Mouse (Mus musculus) forebrain, embryonic 14.5 days (tissue): ENCODE measurements around the gene Antxr1. TPM values are rescaled to one million over a fixed set of nuclear protein-coding genes. Genes with fewer than 3 reads are reported as not detected.

Experiments
- ATAC-seq: fragments of 200-750 bp; cut with Nextera tagmentation; 2 replicates; pipeline ENCODE4 v1.8.0; 2017; ENCODE audit warnings: mild to moderate bottlenecking, moderate library complexity
- DNase-seq: peaks from one replicate; pipeline ENCODE4 v3.0.0-alpha.2; 2015; ENCODE audit warnings: low spot score
- H3K27ac ChIP-seq: fragments of 300-500 bp; sonication (generic); 2 replicates; pipeline ENCODE4 v1.5.1; 2014; ENCODE audit warnings: low read depth, mild to moderate bottlenecking, control low read depth, low read length, moderate library complexity
- H3K27me3 ChIP-seq: fragments of 300-500 bp; sonication (generic); replicated peaks from 2 replicates; pipeline ENCODE4 v1.6.1; 2014; ENCODE audit warnings: low read length, control low read depth, mixed read lengths; ENCODE audit not compliant: control insufficient read depth, insufficient read depth
- H3K36me3 ChIP-seq: fragments of 300-500 bp; sonication (generic); 2 replicates; pipeline ENCODE4 v1.6.1; 2014; ENCODE audit warnings: low read length, control low read depth; ENCODE audit not compliant: control insufficient read depth, insufficient read depth
- H3K4me1 ChIP-seq: fragments of 300-500 bp; sonication (generic); 2 replicates; pipeline ENCODE4 v1.6.1; 2014; ENCODE audit warnings: antibody characterized with exemption, low read length, control low read depth; ENCODE audit not compliant: control insufficient read depth, insufficient read depth
- H3K4me2 ChIP-seq: fragments of 300-500 bp; sonication (generic); 2 replicates; pipeline ENCODE4 v1.6.1; 2014; ENCODE audit warnings: mild to moderate bottlenecking, control low read depth, low read length
- H3K4me3 ChIP-seq: fragments of 300-500 bp; sonication (generic); 2 replicates; pipeline ENCODE4 v1.5.1; 2014; ENCODE audit warnings: low read depth, low read length, control low read depth
- H3K9ac ChIP-seq: fragments of 300-500 bp; sonication (generic); 2 replicates; pipeline ENCODE4 v1.6.1; 2014; ENCODE audit warnings: mild to moderate bottlenecking, low read length, control low read depth, moderate library complexity
- H3K9me3 ChIP-seq: fragments of 300-500 bp; sonication (generic); replicated peaks from 2 replicates; pipeline ENCODE4 v1.6.1; 2016; ENCODE audit warnings: low read length, control low read depth, mixed read lengths; ENCODE audit not compliant: control insufficient read depth
- WGBS: fragments of 180-500 bp; shearing (Covaris S2); extraction: QIAGEN DNeasy Blood & Tissue Kit; methylation state at CpG from one replicate; pipeline ENCODE4 v1.1.7; 2014; 5-methylcytosine and 5-hydroxymethylcytosine counted together
- polyA plus RNA-seq: library from polyadenylated mRNA; unstranded; fragments of >200 nt; fragmentation: Nextera tagmentation; extraction: Ambion mirVana; gene quantifications from 2 replicates; pipeline ENCODE4 v1.2.1, GENCODE M21; 2014

The Antxr1 gene
- polyA plus RNA-seq, 1 experiment from 2014 or later, result 2.3 TPM

- H3K27me3 ChIP-seq, result no peaks in the 10 kb centered on the region
- no peaks in the 10 kb centered on the region for H3K4me1 ChIP-seq
- H3K36me3 ChIP-seq, result no peaks in the 10 kb centered on the region
- H3K4me2 ChIP-seq, result no peak overlapping the region
- no peak overlapping the region for H3K4me3 ChIP-seq
- no peak overlapping the region for H3K9ac ChIP-seq
- no peak overlapping the region for H3K27ac ChIP-seq
- 89% methylated on average over 7 of the region's 7 CpGs for WGBS
- ATAC-seq (no peak), DNase-seq (no peak)
- H3K9me3 ChIP-seq, result no peaks in the 10 kb centered on the region
Measured at GRCm38 (mm10) chr6:87121961-87122360, 213.7 kb downstream of the Antxr1 start.

DNA sequence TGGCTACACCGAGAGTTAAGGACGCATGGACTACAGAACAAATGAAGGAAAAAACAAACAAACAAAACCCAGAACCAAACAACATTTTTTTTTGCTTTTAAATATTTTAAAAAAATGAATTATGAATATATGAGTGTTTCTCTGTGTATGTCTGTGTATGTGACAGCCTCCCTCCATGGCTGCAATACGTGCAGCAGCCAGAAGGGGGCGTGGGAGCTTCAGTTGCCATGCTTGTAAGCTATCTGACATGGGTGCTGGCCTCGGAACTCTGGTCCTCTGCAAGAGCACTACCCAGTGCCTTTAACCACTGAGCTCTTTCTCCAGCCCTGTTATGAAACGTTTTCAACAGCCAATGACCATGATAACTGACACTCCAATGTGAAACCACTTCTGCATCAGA is 215.0 kb downstream of the Antxr1 start:
- Histone ChIP-seq H3K36me3 (no peaks in the 10 kb centered on the region), H3K9ac (no peak overlapping the region), H3K4me3 (no peak overlapping the region), H3K27ac (no peak overlapping the region), H3K9me3 (no peaks in the 10 kb centered on the region), H3K4me1 (no peaks in the 10 kb centered on the region), H3K27me3 (no peaks in the 10 kb centered on the region), H3K4me2 (no peak overlapping the region)
- no peak for ATAC-seq
- WGBS, result 92% methylated on average over 6 of the region's 6 CpGs
- DNase-seq, result no peak

GRCm38 (mm10) chr6:87119975-87120374 is 215.6 kb downstream of the Antxr1 start:
- no peaks in the 10 kb centered on the region for H3K27me3 ChIP-seq
- H3K4me1 ChIP-seq, result no peaks in the 10 kb centered on the region
- no peak for DNase-seq
- H3K9me3 ChIP-seq, result no peaks in the 10 kb centered on the region
- ATAC-seq, result no peak
- WGBS, result 95% methylated on average over 4 of the region's 4 CpGs
- H3K36me3 ChIP-seq, result no peaks in the 10 kb centered on the region
- no peak overlapping the region for H3K9ac ChIP-seq
- no peak overlapping the region for H3K27ac ChIP-seq
- H3K4me3 ChIP-seq, result no peak overlapping the region
- no peak overlapping the region for H3K4me2 ChIP-seq

- no peak for ATAC-seq
- H3K4me3 ChIP-seq, result no peak overlapping the region
- no peaks in the 10 kb centered on the region for H3K4me1 ChIP-seq
- no peak overlapping the region for H3K4me2 ChIP-seq
- H3K27ac ChIP-seq, result no peak overlapping the region
- no peaks in the 10 kb centered on the region for H3K9me3 ChIP-seq
- 91% methylated on average over 20 of the region's 20 CpGs for WGBS
- H3K27me3 ChIP-seq, result no peaks in the 10 kb centered on the region
- no peaks in the 10 kb centered on the region for H3K36me3 ChIP-seq
- no peak overlapping the region for H3K9ac ChIP-seq
- DNase-seq, result no peak
Measured at GRCm38 (mm10) chr6:87119066-87119837, 216.4 kb downstream of the Antxr1 start.

DNA sequence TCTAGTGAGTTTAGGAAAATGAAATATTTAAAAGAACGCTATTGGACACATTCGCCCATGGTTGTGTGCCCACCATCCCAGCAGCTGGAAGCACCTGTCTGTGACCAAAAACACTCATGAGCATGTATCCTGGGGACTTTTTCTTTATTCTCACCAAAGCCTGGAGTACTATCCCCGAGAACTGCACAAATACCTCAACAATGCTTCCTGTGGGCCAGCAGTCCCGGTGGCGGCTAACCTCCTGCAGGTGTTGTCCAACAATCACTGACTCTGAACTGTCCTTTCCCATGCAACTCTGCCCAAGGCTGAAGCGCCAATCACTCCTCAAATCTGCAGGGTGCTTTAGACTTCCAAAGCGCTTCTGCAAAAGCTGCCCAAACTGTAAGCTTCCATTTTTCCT is 219.0 kb downstream of the Antxr1 start:
- Histone ChIP-seq H3K4me2 (no peak overlapping the region), H3K4me3 (no peak overlapping the region), H3K9me3 (no peaks in the 10 kb centered on the region), H3K27ac (no peak overlapping the region), H3K27me3 (no peaks in the 10 kb centered on the region), H3K4me1 (no peaks in the 10 kb centered on the region), H3K36me3 (no peaks in the 10 kb centered on the region), H3K9ac (no peak overlapping the region)
- ATAC-seq (no peak), DNase-seq (no peak)
- WGBS, result 84% methylated on average over 7 of the region's 7 CpGs

- DNase-seq, result no peak
- Histone ChIP-seq H3K4me3 (no peak overlapping the region), H3K27me3 (no peaks in the 10 kb centered on the region), H3K4me2 (no peak overlapping the region), H3K27ac (no peak overlapping the region), H3K9ac (no peak overlapping the region), H3K4me1 (no peaks in the 10 kb centered on the region), H3K9me3 (no peaks in the 10 kb centered on the region), H3K36me3 (no peaks in the 10 kb centered on the region)
- ATAC-seq, result no peak
- WGBS, result 84% methylated on average over 2 of the region's 2 CpGs
Measured at GRCm38 (mm10) chr6:87115981-87116380, 219.6 kb downstream of the Antxr1 start.

DNA sequence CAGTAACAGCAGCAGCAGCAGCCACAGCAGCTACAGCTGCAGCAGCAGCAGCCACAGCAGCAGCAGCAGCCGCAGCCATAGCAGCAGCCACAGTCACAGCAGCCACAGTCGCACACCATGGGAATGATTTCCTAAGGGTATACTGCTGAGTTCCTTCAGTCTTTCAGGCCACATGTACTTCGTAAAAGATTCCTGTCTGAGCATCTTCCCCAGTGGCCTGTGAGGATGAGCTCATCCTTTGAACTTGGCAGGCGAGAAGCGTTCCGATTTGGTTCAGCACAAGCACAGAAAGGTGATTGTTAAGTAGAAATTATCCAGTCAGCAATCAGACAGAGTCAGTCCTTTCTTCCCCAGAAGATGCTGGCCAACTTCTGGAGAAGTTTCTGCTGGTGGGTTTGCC is 223.5 kb downstream of the Antxr1 start:
- Histone ChIP-seq H3K27me3 (no peaks in the 10 kb centered on the region), H3K27ac (no peak overlapping the region), H3K36me3 (no peaks in the 10 kb centered on the region), H3K4me2 (no peak overlapping the region), H3K9me3 (no peaks in the 10 kb centered on the region), H3K9ac (no peak overlapping the region), H3K4me3 (no peak overlapping the region), H3K4me1 (no peaks in the 10 kb centered on the region)
- 81% methylated on average over 6 of the region's 6 CpGs for WGBS
- DNase-seq (no peak), ATAC-seq (no peak)

DNA sequence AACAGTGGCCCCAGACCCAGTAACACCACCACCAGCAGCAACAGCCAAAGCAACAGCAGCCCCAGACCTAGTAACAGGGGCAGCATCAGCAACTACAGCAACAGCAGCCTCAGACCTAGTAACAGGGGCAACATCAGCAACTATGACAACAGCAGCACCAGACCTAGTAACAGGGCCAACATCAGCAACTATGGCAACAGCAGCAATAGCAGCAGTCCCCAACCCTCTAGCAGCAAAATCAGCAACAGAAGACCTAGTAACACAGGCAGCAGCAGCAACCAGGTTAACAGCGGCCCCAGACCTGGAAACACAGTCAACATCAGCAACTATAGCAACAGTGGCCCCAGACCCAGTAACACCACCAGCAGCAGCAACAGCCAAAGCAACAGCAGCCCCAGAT is 224.1 kb downstream of the Antxr1 start:
- Histone ChIP-seq H3K27ac (no peak overlapping the region), H3K9me3 (no peaks in the 10 kb centered on the region), H3K4me1 (no peaks in the 10 kb centered on the region), H3K4me3 (no peak overlapping the region), H3K4me2 (no peak overlapping the region), H3K36me3 (no peaks in the 10 kb centered on the region), H3K9ac (no peak overlapping the region), H3K27me3 (no peaks in the 10 kb centered on the region)
- DNase-seq, result no peak
- ATAC-seq, result no peak
- 95% methylated on average over 1 of the region's 1 CpGs for WGBS

GRCm38 (mm10) chr6:87104123-87104796 is 231.4 kb downstream of the Antxr1 start, which contains the start of gene D6Ertd527e:
Gene D6Ertd527e, plus strand, starts transcription at chr6:87104746.
- 84% methylated on average over 11 of the region's 11 CpGs for WGBS
- Histone ChIP-seq H3K4me2 (no peak within 1 kb of the TSS), H3K27ac (no peak within 1 kb of the TSS), H3K36me3 (no peaks in the 10 kb centered on the region), H3K27me3 (no peaks in the 10 kb centered on the region), H3K4me3 (no peak within 1 kb of the TSS), H3K4me1 (0 out of 2 replicates have a peak, but pooled peaks cover 2% of the 10 kb centered on the region), H3K9me3 (no peaks in the 10 kb centered on the region), H3K9ac (no peak within 1 kb of the TSS)
- no peak for ATAC-seq
- DNase-seq, result no peak
